Mouse (Mus musculus): ENCODE data around the gene Cacnb1. TPM values are rescaled to one million over a fixed set of nuclear protein-coding genes. Genes with fewer than 3 reads are reported as not detected.

Cacnb1 gene
- 4.9 to 7.6 TPM (median 5.8 TPM) in 4 replicates for total RNA-seq (2023)

DNA sequence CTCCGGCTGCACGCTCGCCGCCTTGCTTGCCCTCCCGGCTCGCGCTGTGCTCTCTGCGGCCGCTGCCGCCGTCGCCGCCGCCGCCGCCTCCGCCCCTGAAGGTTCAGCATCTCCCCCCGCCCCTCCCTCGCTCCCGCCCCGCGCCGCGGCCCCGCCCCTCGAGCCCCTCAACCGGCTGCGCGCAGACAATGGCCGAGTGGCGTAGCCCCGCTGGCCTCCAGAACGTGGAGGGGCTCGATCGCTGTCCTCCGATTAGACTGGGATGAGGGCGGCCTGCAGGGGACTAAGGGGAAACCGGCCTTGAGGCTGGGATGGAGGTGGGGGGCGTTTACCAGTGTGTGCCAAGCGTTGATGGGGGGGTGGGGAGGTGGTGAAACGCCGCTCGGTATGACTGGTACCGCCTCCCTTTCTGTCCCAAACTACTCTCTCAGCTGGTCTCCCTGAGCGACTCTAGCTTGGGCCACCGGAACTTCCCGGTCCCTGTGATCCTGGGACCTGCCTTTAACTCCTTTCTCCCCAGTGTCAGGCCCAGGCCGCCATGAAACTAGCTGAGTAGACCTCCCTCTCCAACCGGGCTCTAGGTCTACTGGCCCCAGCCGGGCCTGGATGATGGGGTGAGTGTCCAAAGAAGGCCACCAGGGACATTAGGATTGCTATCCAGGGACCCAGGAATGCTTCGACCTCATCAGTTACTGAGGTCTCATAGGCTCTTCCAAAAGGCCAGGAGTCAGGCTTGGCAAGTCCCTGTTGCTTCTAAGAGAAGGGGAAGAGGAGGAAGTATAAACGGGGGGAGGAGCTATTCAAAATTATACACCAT lies at the start of gene Cacnb1:
Gene Cacnb1 (minus strand): TSS at position 480 of the 817 bp plus-strand sequence.

DNA sequence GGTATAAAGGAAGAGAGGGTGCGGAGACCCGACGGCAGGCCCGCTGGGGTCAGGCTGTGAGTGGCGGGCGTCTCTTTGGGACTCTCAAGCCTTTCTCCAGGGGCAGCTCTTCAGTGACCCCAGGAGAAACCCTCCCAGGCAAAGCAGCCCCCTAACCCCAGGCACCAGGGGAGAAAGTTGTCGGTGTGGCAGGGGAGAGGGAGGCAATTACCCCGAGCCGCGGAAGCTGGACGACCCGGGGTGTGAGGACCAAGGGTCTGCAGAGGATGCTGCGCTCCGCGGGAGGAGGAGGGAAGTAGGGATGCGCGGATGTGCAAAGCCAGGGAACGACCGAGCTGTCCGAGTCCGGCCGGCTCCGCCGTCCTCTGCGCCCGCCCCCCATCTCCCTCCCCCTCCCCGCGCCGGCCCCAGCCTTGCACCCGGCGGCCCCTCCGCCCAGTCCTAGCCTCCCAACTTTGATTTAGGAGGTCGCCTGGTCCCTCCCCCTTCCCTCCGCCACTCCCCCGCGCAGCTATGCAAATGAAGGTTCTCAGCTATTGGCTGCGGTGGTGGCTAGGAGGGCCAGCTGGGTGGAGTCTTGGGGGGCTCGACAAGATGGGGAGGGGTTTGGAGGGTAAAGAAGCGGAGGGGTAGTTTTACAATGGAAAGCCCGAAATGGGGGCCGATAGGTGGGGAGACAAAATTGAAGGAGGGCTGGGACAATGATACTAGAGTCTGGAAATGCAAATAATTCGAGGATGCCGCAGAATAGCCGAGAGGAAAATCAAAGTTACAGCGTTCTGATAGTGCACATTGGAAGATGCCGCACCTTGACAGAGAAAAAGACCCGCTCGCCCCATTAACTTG lies 30.4 kb upstream of the Cacnb1 start, which contains the start of gene Stac2:
Gene Stac2 (minus strand): TSS at position 474 of the 846 bp plus-strand sequence.

DNA sequence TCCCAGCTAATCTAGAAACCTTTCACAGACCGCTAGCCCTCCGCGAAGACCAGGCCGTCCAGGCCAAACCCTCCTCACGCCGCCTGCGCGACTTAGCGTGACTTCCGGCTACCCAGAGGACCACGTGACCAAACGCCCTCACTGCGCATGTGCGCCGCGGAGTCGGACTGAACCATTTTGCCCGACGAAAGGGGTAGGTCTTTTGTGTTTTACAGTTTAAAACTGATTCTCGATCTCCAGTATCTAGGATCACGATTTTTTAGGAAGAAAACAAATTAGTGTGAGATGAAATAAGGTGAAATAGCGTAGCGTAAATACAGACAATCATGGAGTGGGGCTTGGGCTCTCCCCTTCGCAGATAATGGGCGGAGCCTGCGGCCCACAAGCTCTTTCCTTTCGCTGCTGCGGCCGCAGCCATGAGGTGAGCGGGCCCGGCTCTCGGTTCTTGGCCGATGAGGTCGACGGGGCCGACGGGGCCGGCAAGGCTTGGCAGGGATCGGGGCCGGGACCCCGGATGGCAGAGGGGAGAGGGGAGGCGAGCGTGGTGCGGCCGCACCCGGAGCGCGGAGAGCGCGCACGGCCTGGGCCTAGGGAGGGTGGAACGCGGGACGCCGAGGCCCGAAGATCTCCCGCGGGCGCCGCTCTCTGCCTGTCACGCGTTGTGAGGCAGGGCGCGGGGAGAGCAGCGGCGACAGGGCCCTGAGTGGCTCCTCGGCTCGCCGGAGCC lies 3.9 kb upstream of the Cacnb1 start, which contains the start of gene Rpl19:
Gene Rpl19 (plus strand): TSS at position 141 of the 727 bp plus-strand sequence.

DNA sequence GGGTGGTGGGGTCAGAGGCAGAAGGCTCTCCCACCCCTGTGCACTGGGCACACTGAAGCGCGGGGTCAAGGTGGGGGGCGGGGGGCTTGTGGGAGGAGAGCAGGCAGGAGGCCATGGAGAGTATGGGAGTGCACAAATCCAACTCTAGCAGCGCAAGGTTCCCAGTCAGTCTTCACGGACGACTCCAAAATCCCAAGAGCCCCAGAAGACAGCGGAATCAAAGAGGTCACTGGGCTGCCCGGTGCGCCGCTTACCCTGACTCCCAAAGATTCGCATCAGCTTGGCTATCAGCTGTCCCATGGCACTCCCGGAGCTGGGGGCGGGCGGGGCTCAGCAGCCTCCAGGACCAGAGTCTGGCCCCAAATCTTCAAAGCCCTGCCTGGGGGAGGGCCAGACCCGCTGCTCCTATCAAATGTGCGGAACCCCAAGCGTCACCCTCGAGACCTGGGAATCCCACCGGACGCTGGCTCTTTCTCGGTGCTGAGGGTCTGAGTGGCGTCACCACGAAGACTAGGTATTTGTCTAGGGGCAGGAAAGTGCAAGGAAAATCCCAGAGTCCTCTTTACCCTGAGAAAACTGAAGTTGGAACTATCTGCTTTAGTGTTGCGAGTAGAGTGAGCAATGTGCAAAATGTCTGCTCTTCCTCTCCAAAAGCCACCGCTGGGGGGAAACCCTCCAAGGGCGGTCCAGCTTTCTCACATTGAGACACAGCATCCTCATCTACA lies 27.1 kb downstream of the Cacnb1 start, which contains the start of gene Arl5c:
Gene Arl5c (minus strand): TSS at position 618 of the 725 bp plus-strand sequence.

DNA sequence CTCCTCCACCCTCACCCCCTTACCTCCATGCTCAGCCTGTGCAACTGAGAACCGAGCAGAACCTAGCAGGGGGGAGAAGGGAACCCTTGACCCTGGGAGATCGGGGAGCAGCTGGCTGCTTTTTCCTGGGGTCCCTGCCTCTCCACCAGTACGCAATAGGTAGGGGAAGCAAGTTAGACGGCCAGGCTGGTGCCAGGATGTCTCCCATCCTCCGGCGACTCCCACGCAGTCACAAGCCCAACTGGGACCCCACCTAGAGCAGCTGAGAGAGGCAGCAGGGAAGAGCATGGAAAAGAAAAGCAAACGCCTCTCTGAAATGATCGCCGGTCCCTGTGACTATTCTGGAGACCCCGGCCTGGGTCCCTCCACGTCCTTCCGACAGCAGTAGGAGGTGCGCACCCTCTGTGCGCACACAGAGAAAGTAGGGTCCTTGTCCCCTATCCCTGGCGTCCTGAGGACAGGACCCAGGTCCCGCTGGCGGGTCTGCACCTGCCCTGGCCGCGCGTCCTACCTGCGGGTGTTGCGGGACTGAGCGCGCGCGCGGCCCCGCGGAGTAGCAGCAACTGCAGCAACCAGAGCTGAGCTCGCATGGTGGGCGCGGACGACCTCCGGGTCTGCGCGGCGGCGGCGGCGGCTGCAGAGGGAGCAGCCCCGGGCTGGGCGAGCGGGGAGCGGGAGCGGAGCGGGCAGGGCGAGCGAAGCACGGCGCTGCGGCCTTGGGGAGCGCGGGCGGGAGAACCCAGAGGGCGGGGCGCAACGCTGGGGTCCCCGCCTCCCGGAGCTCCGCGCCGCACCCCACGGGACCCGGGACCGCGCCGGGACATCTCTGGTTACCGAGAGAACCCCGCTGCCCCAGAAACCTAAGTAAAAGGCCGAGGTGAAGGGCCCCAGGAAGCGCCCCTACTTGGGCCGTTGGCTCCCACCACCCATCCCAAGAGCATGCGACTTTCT lies 36.8 kb downstream of the Cacnb1 start, which contains the start of gene Plxdc1:
Gene Plxdc1 (minus strand): TSS at position 718 of the 951 bp plus-strand sequence.

Other genes with a start within 250 kb of the Cacnb1 start
- gene 1700001P01Rik, start 247.1 kb downstream of the Cacnb1 start, total RNA-seq (2023): 1.4 to 2.1 TPM (median 1.7 TPM) in 3 of 4 replicates, not detected in the other
- 1,863 to 2,062 TPM (median 1,983 TPM) in 4 replicates for gene Rpl23, start 240.6 kb downstream of the Cacnb1 start, total RNA-seq (2023)
- 59.8 to 73.8 TPM (median 69.4 TPM) in 4 replicates for gene Lasp1, start 224.0 kb downstream of the Cacnb1 start, total RNA-seq (2023)
- gene B230217C12Rik, start 182.3 kb downstream of the Cacnb1 start, total RNA-seq (2023): 0.43 to 0.63 TPM in 2 of 4 replicates, not detected in the others
- gene Fbxo47, start 138.9 kb downstream of the Cacnb1 start, total RNA-seq (2023): 0.85 to 1.9 TPM (median 1.3 TPM) in 4 replicates
- gene Plxdc1, start 36.6 kb downstream of the Cacnb1 start, total RNA-seq (2023): 0.66 to 1.3 TPM (median 1.2 TPM) in 4 replicates
- 50.3 to 68.7 TPM (median 59.9 TPM) in 4 replicates for gene Arl5c, start 26.9 kb downstream of the Cacnb1 start, total RNA-seq (2023)
- gene Rpl19, start 3.7 kb upstream of the Cacnb1 start, total RNA-seq (2023): 1,902 to 2,000 TPM (median 1,953 TPM) in 4 replicates
- gene Stac2, start 30.4 kb upstream of the Cacnb1 start, total RNA-seq (2023): 31.3 to 36.4 TPM (median 33.4 TPM) in 4 replicates
- 42.1 to 57.9 TPM (median 42.6 TPM) in 4 replicates for gene Fbxl20, start 127.4 kb upstream of the Cacnb1 start, total RNA-seq (2023)
- gene Med1, start 170.3 kb upstream of the Cacnb1 start, total RNA-seq (2023): 73.7 to 86.8 TPM (median 82.7 TPM) in 4 replicates
- gene Cdk12, start 180.0 kb upstream of the Cacnb1 start, total RNA-seq (2023): 110 to 118 TPM (median 114 TPM) in 4 replicates